Mouse (Mus musculus) liver, embryonic 16.5 days (tissue): ENCODE measurements at regions not wholly inside any gene's neighbourhood (a gene's known extent, or its start where the extent isn't known, plus 50 kb on each side); places are given as distances from the start of the nearest gene placed in this dataset.
A peak's percentile ranks its signal among the peaks of the same experiment; 100 is the strongest.

Experiments used
- ATAC-seq: fragments of 200-750 bp; cut with Nextera tagmentation; 2 replicates; pipeline ENCODE4 v1.8.0; 2017; ENCODE audit warnings: low read depth, mild to moderate bottlenecking, moderate number of reproducible peaks, moderate library complexity
- H3K27ac ChIP-seq: fragments of 300-500 bp; sonication (generic); 2 replicates; pipeline ENCODE4 v1.5.1; 2014; ENCODE audit warnings: mild to moderate bottlenecking, low read length
- H3K27me3 ChIP-seq: fragments of 300-500 bp; sonication (generic); 2 replicates; pipeline ENCODE4 v1.6.1; 2014; ENCODE audit warnings: low read depth, low read length, mixed read lengths; ENCODE audit not compliant: control insufficient read depth, insufficient read depth
- H3K36me3 ChIP-seq: fragments of 300-500 bp; sonication (generic); 2 replicates; pipeline ENCODE4 v1.6.1; 2014; ENCODE audit warnings: mild to moderate bottlenecking; ENCODE audit not compliant: control insufficient read depth, insufficient read depth
- H3K4me1 ChIP-seq: fragments of 300-500 bp; sonication (generic); 2 replicates; pipeline ENCODE4 v1.6.1; 2014; ENCODE audit warnings: low read depth, low read length, mixed read lengths; ENCODE audit not compliant: control insufficient read depth
- H3K4me2 ChIP-seq: fragments of 300-500 bp; sonication (generic); 2 replicates; pipeline ENCODE4 v1.6.1; 2014; ENCODE audit warnings: low read depth, low read length, mixed read lengths
- H3K4me3 ChIP-seq: fragments of 300-500 bp; sonication (generic); 2 replicates; pipeline ENCODE4 v1.5.1; 2014; ENCODE audit warnings: low read depth, mild to moderate bottlenecking, low read length
- H3K9ac ChIP-seq: fragments of 300-500 bp; sonication (generic); 2 replicates; pipeline ENCODE4 v1.6.1; 2014; ENCODE audit warnings: low read depth, low read length
- H3K9me3 ChIP-seq: fragments of 300-500 bp; sonication (generic); replicated peaks from 2 replicates; pipeline ENCODE4 v1.6.1; 2016; ENCODE audit warnings: low read length; ENCODE audit not compliant: control insufficient read depth
- WGBS: fragments of 180-500 bp; shearing (Covaris S2); extraction: QIAGEN DNeasy Blood & Tissue Kit; methylation state at CpG from one replicate; pipeline ENCODE4 v1.1.7; 2014; ENCODE audit not compliant: insufficient replicate concordance; 5-methylcytosine and 5-hydroxymethylcytosine counted together

DNA sequence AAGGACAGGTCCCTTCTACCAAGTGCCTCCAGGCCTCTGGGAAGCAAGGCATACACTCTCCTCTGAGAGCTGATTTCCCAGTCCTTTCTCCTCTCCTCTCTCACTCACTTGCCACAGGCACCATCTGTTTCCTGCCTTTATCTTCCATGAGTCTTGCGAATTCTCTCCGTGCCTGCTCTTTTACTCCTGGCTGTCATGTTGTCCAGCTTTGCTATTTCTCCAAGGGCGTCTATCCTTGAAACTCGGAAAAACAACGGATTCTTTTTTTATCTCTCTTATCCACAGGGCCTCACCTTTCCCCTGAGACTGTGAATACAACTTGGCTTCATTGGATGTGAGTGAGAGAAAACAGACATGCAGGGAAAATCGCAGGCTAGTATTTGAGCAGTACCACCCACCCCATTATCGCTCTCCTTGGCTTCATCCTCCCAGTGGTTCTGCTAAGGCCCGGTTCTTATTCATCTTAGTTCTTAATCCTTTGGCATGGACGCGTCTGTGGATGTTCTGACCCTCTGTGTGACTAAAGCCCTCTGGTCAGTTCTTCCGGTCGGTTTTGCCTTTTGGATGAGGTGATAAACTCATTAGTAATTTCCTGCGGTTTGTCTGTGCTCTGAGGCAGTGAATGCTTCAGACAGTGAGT, 159.4 kb downstream of the Rap2a start:
- H3K36me3 ChIP-seq, result no peaks in the 10 kb centered on the region
- ATAC-seq, result 0 out of 2 replicates have a peak, but pooled peaks have one; percentile 11
- no peak overlapping the region for H3K4me3 ChIP-seq
- H3K27ac ChIP-seq, result no peak overlapping the region
- 20% methylated on average over 13 of the region's 13 CpGs for WGBS
- no peaks in the 10 kb centered on the region for H3K9me3 ChIP-seq
- H3K4me1 ChIP-seq, result no peaks in the 10 kb centered on the region
- no peak overlapping the region for H3K4me2 ChIP-seq
- H3K27me3 ChIP-seq, result no peaks in the 10 kb centered on the region
- H3K9ac ChIP-seq, result no peak overlapping the region

DNA sequence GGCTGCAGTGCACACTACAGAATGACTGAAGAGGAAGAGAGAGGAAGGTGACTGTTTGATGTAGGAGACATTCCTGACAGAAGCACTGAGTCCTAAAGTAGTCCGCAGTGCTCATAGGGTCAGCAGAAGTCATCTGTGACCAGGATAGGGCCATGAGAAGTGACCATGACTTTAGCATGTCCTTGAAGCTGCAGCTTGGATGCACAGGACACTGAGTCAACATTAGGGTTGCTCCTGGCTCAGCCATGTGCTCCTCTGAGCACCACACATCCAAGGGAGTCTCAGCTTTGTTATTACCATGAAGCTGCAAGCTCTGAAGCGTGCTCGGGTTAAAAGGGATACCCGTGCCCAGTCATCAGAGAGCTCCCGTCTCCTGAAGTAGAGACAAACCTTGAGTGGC, 164.3 kb downstream of the Rap2a start:
- H3K36me3 ChIP-seq, result no peaks in the 10 kb centered on the region
- H3K9me3 ChIP-seq, result no peaks in the 10 kb centered on the region
- H3K27ac ChIP-seq, result no peak overlapping the region
- no peaks in the 10 kb centered on the region for H3K27me3 ChIP-seq
- ATAC-seq, result no peak
- no peak overlapping the region for H3K4me3 ChIP-seq
- H3K4me2 ChIP-seq, result no peak overlapping the region
- H3K9ac ChIP-seq, result no peak overlapping the region
- no peaks in the 10 kb centered on the region for H3K4me1 ChIP-seq
- WGBS, result 72% methylated on average over 5 of the region's 5 CpGs

DNA sequence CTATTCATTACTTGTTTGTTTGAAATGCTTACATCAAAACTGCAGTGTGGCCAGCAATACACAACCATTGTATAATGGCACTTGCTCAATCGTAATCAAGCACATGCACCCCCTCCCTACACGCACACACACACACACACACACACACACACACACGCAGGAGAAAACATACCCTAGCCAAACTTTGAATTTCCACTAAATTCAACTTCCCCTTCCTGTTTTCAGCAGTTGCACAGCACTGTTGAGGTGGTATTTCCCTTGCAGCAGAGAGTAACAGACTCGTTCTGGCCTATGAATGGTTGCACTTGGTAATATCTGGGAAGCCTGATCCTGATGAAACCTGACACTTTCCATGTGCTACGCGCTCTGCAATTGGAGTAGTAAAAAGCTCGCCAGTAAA, 173.8 kb downstream of the Rap2a start:
- H3K4me1 ChIP-seq, result no peaks in the 10 kb centered on the region
- H3K27ac ChIP-seq, result no peak overlapping the region
- WGBS, result 58% methylated on average over 7 of the region's 7 CpGs
- no peak overlapping the region for H3K4me2 ChIP-seq
- no peak for ATAC-seq
- H3K9ac ChIP-seq, result no peak overlapping the region
- no peaks in the 10 kb centered on the region for H3K9me3 ChIP-seq
- no peaks in the 10 kb centered on the region for H3K36me3 ChIP-seq
- no peak overlapping the region for H3K4me3 ChIP-seq
- H3K27me3 ChIP-seq, result no peaks in the 10 kb centered on the region

DNA sequence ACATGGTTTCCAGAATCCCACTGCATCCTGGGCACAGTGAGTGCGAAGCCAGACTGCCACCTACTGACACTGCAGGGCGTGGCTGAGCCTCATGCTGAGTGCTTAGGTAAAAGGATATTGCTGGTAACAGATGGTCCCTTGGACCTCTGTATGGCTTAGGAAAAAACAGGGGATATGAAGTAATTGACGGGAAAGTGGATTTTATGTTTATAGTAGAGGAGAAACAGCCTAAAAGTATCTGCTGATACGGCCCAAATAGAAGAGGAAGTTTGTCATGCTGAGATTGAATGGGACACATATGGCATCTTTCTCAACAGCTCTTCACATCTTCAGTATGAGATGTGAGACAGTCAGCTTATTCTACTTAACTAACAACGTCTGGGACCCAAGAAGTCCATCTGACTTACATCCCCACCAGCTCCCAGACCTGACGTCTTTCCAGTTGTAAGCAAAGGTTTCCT, 182.1 kb downstream of the Rap2a start:
- WGBS, result 50% methylated on average over 6 of the region's 6 CpGs

DNA sequence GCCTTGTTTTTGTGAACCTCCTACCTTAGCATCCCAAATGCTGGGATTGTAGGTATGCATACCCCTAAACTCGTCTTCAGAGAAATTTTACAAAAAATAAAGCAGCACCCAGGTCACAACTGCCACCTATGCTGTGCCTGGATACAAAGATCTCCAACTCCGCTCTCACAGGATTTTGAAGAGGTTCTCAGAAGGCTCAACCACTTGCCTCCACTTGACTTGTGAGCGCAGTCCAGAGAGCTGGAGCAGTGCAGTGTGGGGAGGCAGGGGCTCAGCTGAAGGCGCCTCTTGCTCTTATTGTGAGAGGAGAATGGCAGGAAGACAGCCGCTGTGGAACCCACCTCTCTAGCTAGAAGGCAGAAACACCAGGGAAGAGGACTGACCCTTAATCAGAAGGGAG, 182.9 kb downstream of the Rap2a start:
- 43% methylated on average over 5 of the region's 5 CpGs for WGBS
- no peak for ATAC-seq

More for the DNA sequence above, 182.1 kb downstream of the Rap2a start:
- Histone ChIP-seq H3K4me1 (no peaks in the 10 kb centered on the region), H3K4me2 (no peak overlapping the region), H3K27ac (no peak overlapping the region), H3K4me3 (no peak overlapping the region), H3K27me3 (no peaks in the 10 kb centered on the region), H3K9me3 (no peaks in the 10 kb centered on the region), H3K36me3 (no peaks in the 10 kb centered on the region), H3K9ac (no peak overlapping the region)
- no peak for ATAC-seq

DNA sequence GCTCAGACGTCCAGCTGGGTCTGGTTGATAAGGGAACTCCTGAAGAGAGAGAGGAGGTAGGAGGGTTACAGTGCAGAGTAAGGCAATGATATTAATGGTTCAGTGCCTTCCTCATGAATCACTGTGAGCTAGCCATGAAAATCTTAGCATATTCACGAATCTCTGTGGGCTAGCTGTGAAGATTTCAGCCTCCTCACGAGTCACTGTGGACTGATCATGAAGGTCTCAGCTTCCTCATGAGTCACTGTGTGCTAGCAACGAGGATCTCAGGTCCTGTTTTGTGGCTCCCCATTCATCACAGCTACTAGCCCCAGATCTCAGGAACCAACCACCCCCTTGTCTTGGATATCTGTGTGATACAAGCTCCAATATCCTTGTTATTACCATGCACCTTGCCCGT, 191.4 kb downstream of the Rap2a start:
- H3K9ac ChIP-seq, result no peak overlapping the region
- no peak overlapping the region for H3K4me3 ChIP-seq
- H3K9me3 ChIP-seq, result no peaks in the 10 kb centered on the region
- WGBS, result 35% methylated on average over 5 of the region's 5 CpGs
- ATAC-seq, result no peak
- no peak overlapping the region for H3K27ac ChIP-seq
- H3K36me3 ChIP-seq, result no peaks in the 10 kb centered on the region
- H3K27me3 ChIP-seq, result no peaks in the 10 kb centered on the region
- no peaks in the 10 kb centered on the region for H3K4me1 ChIP-seq
- no peak overlapping the region for H3K4me2 ChIP-seq

More for the DNA sequence above, 182.9 kb downstream of the Rap2a start:
- Histone ChIP-seq H3K4me3 (no peak overlapping the region), H3K4me2 (no peak overlapping the region), H3K36me3 (no peaks in the 10 kb centered on the region), H3K9me3 (no peaks in the 10 kb centered on the region), H3K27me3 (no peaks in the 10 kb centered on the region), H3K9ac (no peak overlapping the region), H3K4me1 (no peaks in the 10 kb centered on the region), H3K27ac (no peak overlapping the region)

DNA sequence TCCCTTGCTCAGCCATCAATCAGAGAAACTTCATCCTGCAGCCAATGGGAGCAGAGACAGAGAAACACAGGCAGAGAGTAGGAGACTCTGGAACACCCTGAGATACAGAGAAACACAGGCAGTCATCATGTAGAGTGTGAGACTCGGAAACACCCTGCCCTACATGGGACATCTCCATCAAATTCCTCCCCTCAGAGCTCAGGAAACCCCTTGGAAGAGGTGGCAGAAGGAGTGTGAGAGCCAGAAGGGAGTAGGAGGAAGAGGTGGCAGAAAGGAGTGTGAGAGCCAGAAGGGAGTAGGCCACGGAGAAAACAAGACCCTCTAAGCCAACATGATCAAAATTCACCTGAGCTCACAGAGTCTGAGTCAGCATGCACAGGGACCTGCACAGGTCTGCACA, 197.5 kb downstream of the Rap2a start:
- WGBS, result 49% methylated on average over 2 of the region's 2 CpGs
- H3K27me3 ChIP-seq, result no peaks in the 10 kb centered on the region

DNA sequence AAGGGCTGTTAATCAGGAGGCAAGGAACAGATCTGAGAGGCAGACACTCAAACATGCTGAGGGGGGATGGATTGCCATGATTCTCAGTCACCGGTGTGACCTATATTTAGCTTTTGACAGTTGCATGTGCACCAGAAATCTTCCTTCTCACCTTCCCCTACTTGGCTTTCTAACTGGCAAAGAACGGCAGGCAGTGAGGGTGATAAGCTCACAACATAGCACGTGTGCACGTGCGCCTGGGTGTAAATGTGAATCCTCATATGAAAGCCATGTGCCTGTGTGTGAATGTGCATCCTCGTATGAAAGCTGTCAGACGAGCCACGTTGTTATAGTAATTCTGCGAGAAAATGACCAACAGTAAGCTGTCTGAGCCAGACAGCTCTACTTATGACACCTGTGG, 200.3 kb downstream of the Rap2a start:
- no peak for ATAC-seq
- 58% methylated on average over 9 of the region's 9 CpGs for WGBS
- Histone ChIP-seq H3K4me2 (no peak overlapping the region), H3K4me3 (no peak overlapping the region), H3K4me1 (no peaks in the 10 kb centered on the region), H3K27me3 (no peaks in the 10 kb centered on the region), H3K36me3 (no peaks in the 10 kb centered on the region), H3K9me3 (no peaks in the 10 kb centered on the region), H3K27ac (no peak overlapping the region), H3K9ac (no peak overlapping the region)

More for the DNA sequence above, 197.5 kb downstream of the Rap2a start:
- Histone ChIP-seq H3K9me3 (no peaks in the 10 kb centered on the region), H3K4me3 (no peak overlapping the region), H3K27ac (no peak overlapping the region), H3K4me1 (no peaks in the 10 kb centered on the region), H3K36me3 (no peaks in the 10 kb centered on the region), H3K4me2 (no peak overlapping the region), H3K9ac (no peak overlapping the region)
- no peak for ATAC-seq

DNA sequence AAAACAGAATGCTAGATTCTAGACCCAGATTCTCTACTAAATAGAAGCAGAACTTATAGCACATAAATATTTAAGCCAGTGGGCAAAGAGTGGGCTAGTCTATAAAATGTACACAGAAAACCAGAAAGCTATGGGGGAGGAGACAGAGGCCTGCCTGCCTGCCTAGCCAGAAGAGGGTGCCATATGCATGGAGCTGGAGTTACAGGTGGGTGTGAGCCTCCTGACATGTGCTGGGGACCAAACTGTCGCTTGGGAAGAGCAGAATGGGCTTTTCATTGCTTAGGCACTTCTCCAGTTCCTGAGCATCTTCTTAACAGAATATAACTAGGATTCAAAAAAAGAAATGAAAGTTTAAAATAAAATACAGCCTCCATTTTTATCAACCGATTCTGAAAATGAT, 200.8 kb downstream of the Rap2a start:
- Histone ChIP-seq H3K27ac (no peak overlapping the region), H3K36me3 (no peaks in the 10 kb centered on the region), H3K9ac (no peak overlapping the region), H3K4me3 (no peak overlapping the region), H3K4me2 (no peak overlapping the region), H3K27me3 (no peaks in the 10 kb centered on the region), H3K9me3 (no peaks in the 10 kb centered on the region), H3K4me1 (no peaks in the 10 kb centered on the region)
- ATAC-seq, result no peak
- WGBS, result 63% methylated on average over 2 of the region's 2 CpGs
